Mouse (Mus musculus) brain, embryonic 18.5 days (tissue): Measurements from ENCODE around the gene Reps1.

Experiments
- DNase-seq: peaks from one replicate; pipeline ENCODE4 v3.0.0-alpha.2; 2012; ENCODE audit warnings: low read depth, low spot score

Gene Reps1

DNA sequence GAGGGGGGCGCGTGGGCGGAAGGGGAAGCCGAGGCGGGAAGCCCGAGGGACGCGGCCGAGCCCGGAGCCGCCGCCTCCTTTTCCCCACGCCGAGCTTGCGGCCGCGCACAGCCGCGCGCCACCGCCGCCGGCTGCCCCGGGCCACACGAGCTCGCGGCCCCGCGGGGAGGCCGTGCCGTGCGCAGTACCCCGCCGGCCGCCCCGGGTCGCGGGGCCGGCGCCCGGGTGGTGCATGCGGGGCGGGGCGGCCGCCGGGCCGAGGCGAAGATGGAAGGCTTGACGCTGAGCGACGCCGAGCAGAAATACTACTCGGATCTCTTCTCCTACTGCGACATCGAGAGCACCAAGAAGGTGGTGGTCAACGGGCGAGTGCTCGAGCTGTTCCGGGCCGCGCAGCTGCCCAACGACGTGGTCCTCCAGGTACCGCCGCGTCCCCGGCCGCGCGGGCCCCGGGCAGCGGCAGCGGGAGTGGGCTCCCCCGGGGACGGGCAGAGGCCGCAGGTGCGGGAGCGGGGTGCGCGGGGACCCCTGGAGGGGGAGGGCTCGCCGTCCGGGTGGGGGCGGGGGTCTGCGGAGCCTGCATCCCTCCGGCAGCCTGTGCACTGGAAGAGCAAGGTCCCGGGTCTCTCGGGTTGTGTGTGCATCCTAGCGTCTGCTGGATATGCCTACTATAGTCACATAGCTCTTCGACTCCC, at the start of gene Reps1:
Gene Reps1 (plus strand): TSS at position 166 of the 695 bp plus-strand sequence.
- no peak for DNase-seq

- DNase-seq: no peak
These were observed 48.9 kb upstream of the Reps1 start for GRCm38 (mm10) chr10:18006756-18007155.

DNA sequence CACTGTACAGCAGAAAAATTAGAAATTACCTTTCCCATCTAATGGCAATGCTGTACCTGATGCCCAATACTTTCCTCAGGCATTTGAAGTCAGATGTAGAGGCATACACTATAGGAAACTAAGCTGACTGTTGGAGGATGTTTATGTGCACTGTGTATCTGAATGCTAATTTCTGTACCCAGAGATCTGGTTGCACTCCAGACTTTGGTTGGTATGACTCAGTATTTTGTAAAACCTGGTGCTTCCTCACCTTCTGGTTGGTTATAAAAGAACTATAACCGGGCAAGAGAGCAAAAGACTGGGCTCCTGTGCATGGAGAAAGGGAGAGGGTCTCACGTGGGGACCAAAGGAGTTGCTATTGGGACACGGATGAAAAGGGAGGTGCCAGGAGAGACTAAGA, 48.4 kb upstream of the Reps1 start:
- DNase-seq: no peak

DNA sequence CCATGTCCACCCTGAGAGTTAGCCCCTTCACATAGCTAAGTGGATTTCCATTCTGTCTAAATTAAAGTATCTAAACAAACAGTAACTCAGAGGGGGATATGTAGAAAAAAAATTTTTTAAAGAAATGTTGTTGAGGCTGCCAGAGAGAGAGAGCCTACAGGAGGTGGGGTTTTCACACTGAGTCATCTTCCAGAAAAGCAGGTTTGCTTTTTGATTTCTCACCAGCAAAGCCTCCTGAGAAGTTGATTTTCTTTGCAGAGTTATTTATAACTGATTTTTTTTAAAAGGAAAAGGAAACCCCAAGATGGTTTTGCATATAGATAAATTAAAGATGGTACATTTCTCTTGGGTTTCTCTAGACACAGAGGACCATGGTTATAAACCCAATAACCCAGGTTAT, 47.5 kb upstream of the Reps1 start:
- no peak for DNase-seq

DNA sequence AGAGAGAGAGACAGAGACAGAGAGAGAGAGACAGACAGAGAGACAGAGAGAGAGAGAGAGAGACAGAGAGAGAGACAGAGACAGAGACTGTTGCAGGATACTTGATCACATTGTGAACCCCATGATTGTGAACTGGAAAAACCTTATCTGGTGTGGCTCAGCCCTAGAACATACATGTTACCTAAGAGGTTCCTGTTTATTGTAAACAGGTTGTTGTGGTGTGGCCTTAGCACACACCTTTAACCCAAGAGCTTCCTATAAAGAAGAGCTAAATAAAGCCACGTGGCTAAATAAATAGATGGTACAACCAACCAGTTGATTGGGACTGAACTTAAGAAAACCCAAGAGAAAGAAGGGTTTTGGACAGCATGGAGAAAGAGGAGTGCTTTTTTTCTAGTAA, 45.9 kb upstream of the Reps1 start:
- DNase-seq: no peak

DNA sequence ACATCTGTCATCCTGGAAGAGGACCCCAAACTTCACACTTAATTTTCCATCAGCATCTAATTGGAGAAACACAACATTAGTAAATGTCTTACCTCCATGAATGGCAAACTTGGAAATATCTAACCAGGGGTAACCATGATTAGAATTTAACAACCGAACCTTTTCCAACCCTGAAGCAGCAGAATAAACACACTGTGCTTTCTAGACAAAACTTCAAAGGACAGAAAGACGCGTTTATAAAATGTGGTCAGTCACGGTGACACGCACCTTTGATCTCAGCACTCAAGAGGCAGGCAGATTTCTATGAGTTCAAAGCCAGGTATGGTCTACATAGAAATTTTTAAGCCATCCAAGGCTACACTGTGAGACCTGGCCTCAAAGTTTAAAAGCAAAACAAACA, 43.9 kb upstream of the Reps1 start:
- DNase-seq: no peak

DNA sequence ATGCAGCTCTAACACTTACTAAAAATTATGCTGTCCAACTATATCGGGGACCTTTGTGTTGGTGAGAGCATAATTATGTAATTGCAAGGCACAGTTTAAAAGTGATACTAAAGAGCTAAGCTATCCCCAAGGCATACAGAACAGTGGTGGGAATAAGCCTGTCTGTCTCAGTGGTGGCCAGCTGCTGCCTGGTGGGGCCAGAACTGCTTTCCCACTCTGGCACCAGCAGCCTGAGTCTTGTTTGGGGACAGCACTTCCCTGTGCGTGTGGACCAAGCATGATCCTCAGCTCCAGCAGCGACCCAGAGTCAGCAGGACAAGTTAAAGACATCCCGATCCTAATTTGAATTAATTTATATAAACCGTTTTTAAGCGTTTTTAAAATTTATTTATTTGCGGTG, 35.2 kb upstream of the Reps1 start:
- DNase-seq: no peak

- peak; percentile 43 for DNase-seq
These were observed 34.8 kb upstream of the Reps1 start for GRCm38 (mm10) chr10:18020846-18021245.

DNA sequence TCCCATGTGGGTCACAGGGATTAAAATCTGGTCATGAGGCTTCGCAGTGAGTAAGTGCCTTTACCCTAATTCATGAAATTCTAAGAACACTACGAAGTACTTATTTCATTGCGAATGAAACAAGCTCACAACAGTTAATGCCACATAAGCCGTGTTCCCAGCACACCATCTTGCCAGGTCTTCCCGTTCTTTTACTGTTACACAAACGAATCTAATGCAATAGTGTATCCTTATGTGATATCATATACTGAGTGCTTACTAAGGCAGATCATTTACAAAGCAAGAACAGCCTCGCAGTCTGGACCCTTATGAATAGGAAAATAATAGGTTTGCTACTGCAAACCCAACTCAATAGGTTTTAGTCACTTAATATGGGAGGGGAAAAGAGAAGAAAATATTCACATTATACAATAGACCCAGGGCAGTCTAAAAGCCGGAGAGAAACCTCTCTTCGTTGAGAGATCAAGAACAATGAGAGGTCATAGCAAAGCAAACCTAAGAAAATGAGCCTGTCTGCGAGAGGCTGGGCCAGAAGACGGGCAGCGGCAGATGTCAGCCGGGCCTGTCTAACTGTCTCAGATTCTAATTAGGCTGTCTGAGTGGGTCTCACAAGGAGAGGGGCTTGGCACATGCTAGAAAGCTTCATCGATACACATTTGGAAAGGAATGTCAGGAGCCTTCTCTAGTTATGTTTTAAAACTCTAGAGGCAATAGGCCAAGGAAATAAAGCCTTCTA, 33.9 kb upstream of the Reps1 start:
- DNase-seq: no peak

- DNase-seq: peak; percentile 30
These were observed 33.3 kb upstream of the Reps1 start for GRCm38 (mm10) chr10:18022312-18022711.

DNA sequence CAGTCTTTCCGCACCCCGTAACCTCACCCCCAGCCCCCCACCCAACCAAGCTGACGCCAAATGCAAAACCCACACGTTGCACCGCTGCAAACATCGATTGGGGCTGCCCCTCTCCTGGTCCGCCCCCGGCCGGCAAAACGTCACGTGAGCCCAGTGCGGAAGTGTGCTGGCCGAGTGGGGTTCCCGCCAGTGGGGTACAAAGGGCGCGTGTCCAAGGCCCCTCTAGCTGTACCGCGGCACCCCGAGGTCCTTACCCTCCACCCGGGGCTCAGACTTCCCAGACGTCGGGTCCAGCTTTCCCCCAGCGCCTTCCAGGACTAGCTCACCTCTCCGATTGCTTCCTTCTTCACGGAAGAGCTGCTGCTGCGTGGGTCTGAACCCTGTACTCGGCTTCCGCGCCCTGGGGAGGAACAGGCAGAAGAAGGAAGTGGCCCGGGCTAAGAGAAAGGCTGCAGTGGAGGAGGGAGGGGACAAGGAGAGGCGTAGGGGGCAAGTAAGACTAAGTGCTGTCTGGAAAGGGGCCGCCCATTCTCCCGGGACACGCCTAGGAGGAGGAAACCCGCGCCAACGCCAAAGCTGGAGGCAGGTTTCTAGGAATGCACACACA, 32.8 kb upstream of the Reps1 start, which contains the start of gene Abracl:
Gene Abracl (minus strand): TSS at position 548 of the 607 bp plus-strand sequence.
- peak; percentile 18 for DNase-seq

DNA sequence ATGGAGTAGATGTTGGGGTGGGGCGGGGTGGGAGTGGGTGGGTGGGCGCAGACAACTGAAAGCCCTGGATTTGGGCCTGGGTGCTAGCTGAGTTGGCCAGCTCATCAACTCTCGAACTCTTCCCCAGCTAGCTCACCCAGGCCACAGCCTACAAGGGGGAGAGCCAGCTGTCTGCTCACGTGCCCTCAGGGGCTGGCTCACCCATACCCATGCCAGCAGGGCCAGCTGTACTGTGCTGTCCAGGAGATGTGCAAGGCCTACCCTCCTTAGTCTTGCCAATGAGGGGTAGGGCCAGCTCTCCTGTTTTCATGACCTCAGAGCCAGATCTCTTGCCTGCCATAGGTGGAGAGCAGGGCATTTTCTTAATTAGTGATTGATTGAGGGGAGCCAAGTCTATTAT, 21.3 kb upstream of the Reps1 start:
- no peak for DNase-seq

DNA sequence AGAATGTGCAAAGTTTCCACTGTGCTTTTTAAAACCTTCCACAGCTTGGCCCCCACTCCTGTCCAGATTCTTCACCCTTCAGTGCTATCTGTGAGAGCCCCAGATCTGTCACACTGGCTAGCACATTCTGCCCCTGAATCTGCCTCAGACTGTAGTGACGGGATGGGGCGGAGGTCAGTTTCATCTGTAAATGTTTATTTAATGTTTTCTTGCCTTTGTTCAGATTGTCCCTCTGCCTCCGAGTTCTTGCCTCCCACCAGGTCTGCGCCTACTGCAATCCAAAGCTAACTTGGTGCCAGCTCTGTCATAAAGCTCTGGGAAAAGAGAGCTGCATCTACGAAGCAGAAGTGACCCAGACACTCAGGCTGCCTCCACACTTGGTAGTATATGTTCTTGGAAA, 18.8 kb upstream of the Reps1 start:
- no peak for DNase-seq

GRCm38 (mm10) chr10:18046380-18046779, 9.3 kb upstream of the Reps1 start:
- DNase-seq: no peak

GRCm38 (mm10) chr10:18047380-18048146, 8.1 kb upstream of the Reps1 start:
- DNase-seq: no peak

DNA sequence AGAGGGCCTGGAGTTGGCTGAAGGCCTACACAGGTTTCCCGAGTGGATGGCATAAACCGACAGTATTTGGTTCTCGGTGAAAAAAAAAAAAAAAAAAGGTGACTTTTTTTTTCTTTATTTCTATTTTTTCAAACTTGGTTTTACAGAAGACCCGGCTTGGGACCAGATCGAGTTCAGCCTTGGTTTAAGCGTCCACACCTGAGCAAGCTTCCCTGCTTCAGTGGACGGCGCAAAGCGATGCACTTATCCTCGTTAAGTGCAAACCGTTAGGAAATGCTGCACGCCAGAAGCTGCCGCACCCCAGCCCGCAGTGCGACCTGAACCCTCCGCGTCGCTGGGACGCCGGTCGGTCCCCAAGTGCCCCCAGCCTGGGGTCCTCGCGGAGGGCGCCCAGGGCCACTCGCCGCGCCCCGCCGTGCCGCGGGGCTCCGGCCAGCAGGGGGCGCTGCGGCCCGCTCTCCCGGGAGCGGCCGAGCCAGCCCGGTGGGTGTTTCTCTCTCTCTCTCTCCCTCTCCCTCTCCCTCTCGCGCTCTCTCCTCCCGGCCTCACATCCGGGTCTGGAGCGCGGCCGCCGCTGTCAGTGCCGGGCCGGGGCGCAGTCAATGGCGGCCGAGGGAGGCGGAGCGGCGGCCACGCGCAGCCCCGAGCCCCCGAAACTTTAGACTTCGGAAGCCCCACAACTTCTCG, 509 bp upstream of the Reps1 start:
- peak; percentile 72 for DNase-seq

DNA sequence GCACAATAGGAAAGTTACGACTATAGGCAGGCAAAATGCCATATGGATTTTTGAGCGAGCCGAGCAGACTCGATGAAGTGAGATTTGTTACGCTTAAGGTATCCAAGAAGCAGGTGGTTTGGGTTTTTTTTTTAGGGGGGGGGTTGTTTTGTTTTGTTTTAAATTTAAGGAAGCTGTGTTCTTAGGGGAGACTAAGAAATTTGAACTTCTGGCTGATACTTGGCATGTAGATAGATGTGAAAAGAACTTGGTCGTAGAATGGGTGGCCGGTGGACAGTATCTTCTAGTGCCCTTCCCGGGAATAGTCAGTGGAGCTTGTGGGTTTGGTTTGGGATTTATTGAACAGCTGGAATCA, 707 bp downstream of the Reps1 start:
- DNase-seq: peak; percentile 14

DNA sequence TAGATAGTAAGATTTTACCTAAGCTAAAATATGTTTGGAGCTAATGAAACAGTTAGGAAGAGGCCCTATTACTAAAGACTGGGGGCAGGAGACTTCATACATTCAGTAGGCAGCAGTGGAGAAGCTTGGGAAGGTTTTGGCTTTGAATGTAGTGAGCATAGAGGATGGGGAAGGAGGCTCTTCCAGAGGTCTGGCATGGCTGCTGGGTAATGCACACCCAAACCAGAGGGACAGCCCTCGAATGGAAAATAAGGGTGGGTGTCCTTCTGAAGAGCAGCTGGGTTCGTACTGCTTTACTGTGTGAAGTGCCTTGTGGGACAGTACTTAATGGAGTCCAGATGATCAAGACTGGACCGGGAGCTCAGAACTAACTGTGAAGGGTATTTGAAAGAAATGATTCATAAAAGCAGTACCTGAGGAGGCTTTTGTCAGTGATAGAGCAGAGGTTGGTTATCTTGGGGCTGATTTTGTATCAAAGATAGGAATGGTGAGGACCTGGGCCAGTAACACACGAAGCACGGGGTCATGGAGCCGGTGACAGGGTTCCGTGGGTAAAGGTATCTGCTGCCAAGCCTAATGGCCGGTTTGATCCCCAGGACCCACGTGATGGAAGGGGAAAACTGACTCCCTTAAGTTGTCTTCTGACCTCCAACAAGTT, 3.1 kb downstream of the Reps1 start:
- no peak for DNase-seq

DNA sequence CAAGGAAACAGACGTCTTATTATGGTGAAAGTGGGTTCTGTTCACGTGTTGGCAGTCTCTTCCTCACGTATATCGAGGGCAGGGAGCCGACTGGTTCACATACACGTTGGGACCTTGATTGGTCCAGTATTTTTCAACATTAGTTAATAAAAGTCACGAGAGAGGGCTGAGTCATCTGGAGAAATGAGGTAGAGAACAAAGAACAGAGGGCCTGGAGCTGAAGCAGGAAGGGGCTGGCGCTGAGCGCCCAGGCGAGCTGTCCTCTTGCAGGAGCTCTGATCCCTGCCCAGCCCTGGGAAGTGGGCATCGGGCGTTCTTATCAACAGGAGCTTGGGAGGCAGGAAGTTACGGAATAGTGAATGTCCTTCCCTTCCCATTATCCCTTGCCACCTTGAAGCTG, 4.1 kb downstream of the Reps1 start:
- no peak for DNase-seq

- DNase-seq: no peak
These were observed 5.1 kb downstream of the Reps1 start for GRCm38 (mm10) chr10:18060778-18061177.

GRCm38 (mm10) chr10:18061533-18061932, 5.9 kb downstream of the Reps1 start:
- DNase-seq: no peak
